Mouse (Mus musculus) thymus, postnatal 25 days (tissue): ENCODE results near the gene Tbc1d14.
A peak's percentile ranks its signal among the peaks of the same experiment; 100 is the strongest.

Experiments
- DNase-seq: peaks from one replicate; pipeline ENCODE4 v3.0.0; 2022

Gene Tbc1d14

GRCm38 (mm10) chr5:36493919-36494318 is 99.2 kb downstream of the Tbc1d14 start:
- DNase-seq = no peak

- peak; percentile 28 for DNase-seq
Observed at GRCm38 (mm10) chr5:36489225-36489624, 103.9 kb downstream of the Tbc1d14 start.

- DNase-seq = no peak
Observed at GRCm38 (mm10) chr5:36485306-36485705, 107.8 kb downstream of the Tbc1d14 start.

- DNase-seq = peak; percentile 97
Observed at GRCm38 (mm10) chr5:36484171-36484990, 108.7 kb downstream of the Tbc1d14 start, which contains the start of the genes Tada2b and Ccdc96. Gene Tada2b (minus strand): TSS chr5:36484285. Gene Ccdc96 (plus strand): TSS chr5:36484588.

- DNase-seq = peak; percentile 18
Observed at GRCm38 (mm10) chr5:36483203-36484101, 109.6 kb downstream of the Tbc1d14 start.

GRCm38 (mm10) chr5:36481114-36481513 is 112.0 kb downstream of the Tbc1d14 start:
- DNase-seq = no peak

- DNase-seq = no peak
Observed at GRCm38 (mm10) chr5:36480398-36480797, 112.7 kb downstream of the Tbc1d14 start.

- no peak for DNase-seq
Observed at GRCm38 (mm10) chr5:36479735-36480134, 113.3 kb downstream of the Tbc1d14 start.

- DNase-seq = no peak
Observed at GRCm38 (mm10) chr5:36478540-36479420, 114.3 kb downstream of the Tbc1d14 start.

- no peak for DNase-seq
Observed at GRCm38 (mm10) chr5:36477486-36477885, 115.6 kb downstream of the Tbc1d14 start.

GRCm38 (mm10) chr5:36474283-36474682 is 118.8 kb downstream of the Tbc1d14 start:
- DNase-seq = peak; percentile 73

GRCm38 (mm10) chr5:36472876-36473655 is 120.0 kb downstream of the Tbc1d14 start:
- no peak for DNase-seq

GRCm38 (mm10) chr5:36471206-36471605 is 121.9 kb downstream of the Tbc1d14 start:
- no peak for DNase-seq

GRCm38 (mm10) chr5:36465889-36466288 is 127.2 kb downstream of the Tbc1d14 start:
- no peak for DNase-seq

- DNase-seq = peak; percentile 97
Observed at GRCm38 (mm10) chr5:36464709-36465661, 128.1 kb downstream of the Tbc1d14 start, which contains the start of gene Grpel1. Gene Grpel1 (plus strand): TSS chr5:36464998.

GRCm38 (mm10) chr5:36463391-36463790 is 129.7 kb downstream of the Tbc1d14 start:
- no peak for DNase-seq

- peak; percentile 86 for DNase-seq
Observed at GRCm38 (mm10) chr5:36462810-36463209, 130.3 kb downstream of the Tbc1d14 start.

- DNase-seq = no peak
Observed at GRCm38 (mm10) chr5:36461231-36461630, 131.8 kb downstream of the Tbc1d14 start.

- DNase-seq = no peak
Observed at GRCm38 (mm10) chr5:36460712-36461111, 132.4 kb downstream of the Tbc1d14 start.

GRCm38 (mm10) chr5:36458926-36459325 is 134.2 kb downstream of the Tbc1d14 start:
- DNase-seq = peak; percentile 65
